24 mouse cellular contexts compared by ENCODE assay signal in the genomic region with DNA sequence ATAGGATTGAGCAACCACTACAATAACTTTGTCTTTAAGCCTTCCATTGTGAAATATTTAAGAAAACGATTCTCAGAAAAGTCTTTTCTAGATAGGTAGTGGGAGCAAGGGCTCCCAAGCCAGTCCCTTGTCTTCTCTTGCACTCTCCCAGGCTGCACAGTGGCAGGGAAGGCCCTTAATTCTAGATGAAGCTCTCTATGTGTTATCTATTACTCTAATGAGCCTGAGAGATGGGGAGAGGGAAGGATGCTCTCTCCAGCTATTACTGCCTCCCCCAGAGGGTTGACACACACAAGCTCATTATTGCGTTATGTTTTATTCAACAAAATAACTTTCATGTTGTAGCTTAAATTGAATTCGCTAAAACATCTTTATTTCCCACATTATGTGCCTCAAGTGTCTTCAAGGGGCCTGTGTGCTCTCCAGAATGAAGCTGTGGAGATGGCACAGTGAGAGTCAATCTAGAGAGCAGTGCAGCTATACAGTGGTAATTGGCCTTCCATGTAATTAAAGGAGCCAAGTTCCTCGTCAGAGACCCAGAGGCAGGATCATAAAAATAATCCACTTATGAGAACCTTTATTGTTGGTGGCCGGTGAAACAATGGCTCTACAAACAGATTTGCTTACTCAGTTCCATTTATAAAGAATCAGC. TPM values are rescaled to one million over a fixed set of nuclear protein-coding genes. Genes with fewer than 3 reads are reported as not detected.
DNase-seq lines count a peak whose midpoint lies in the region; ATAC-seq lines count a peak whose summit lies in the region.
"Had no signal": no experiment of that assay in that cellular context is flagged by ENCODE, and none has a peak within 500 bp of the region (broad histone marks: within the 10 kb centered on the region; RNA-seq: fewer than 3 reads in every experiment).

No protein-coding gene starts in this region.

- ATAC-seq in midbrain, embryonic 14.5 days (ENCODE audit: low FRiP score, low TSS enrichment): no peak; the same call in 1 of the 2 replicates
- ATAC-seq in neural tube, embryonic 15.5 days (ENCODE audit: low FRiP score): peak; percentile 90
- ATAC-seq: activated CD4-positive, CD25-positive, alpha-beta regulatory T cell, adult 4 months; forebrain, embryonic 14.5 days; intestine, embryonic 16.5 days; Patski had no signal

- no peak overlapping the region for H3K27ac ChIP-seq in heart, embryonic 10.5 days
- no peak overlapping the region for H3K27ac ChIP-seq in midbrain, embryonic 14.5 days (replicated peaks; ENCODE audit: low read depth, low read length)
- no peak overlapping the region for H3K27ac ChIP-seq in midbrain, embryonic 10.5 days (replicated peaks)
- peak overlapping the region; percentile 64; the same call in 1 of the 2 replicates for H3K27ac ChIP-seq in neural tube, embryonic 15.5 days (replicated peaks)
- H3K27ac ChIP-seq: embryonic facial prominence, embryonic 15.5 days; forebrain, embryonic 10.5 days had no signal

- no peak overlapping the region for H3K9ac ChIP-seq in midbrain, embryonic 14.5 days (replicated peaks; ENCODE audit: low read length)
- H3K9ac ChIP-seq in neural tube, embryonic 15.5 days (replicated peaks): no peak overlapping the region
- H3K9ac ChIP-seq: embryonic facial prominence, embryonic 15.5 days; heart, embryonic 12.5 days had no signal

- peak; percentile 22 for DNase-seq in heart, embryonic 10.5 days (ENCODE audit: low spot score)
- no peak for DNase-seq in heart, postnatal 14 days
- DNase-seq in midbrain, embryonic 14.5 days: peak; percentile 42
- no peak for DNase-seq in midbrain, embryonic 10.5 days (ENCODE audit: low spot score)
- DNase-seq in retina, postnatal 1 day: peak; percentile 3
- no peak for DNase-seq in retina, embryonic 14.5 days (ENCODE audit: low spot score)
- DNase-seq in right cerebral cortex, adult 18-20 months: no peak
- DNase-seq: adrenal gland, postnatal 14 days; cerebellum, adult 18-20 months; cerebellum, adult 9-11 months; cerebellum, postnatal 36 days; gastrocnemius, postnatal 36 days; heart, adult 18-20 months; heart, postnatal 36 days had no signal

- no peaks in the 10 kb centered on the region for H3K36me3 ChIP-seq in heart, embryonic 10.5 days
- no peaks in the 10 kb centered on the region for H3K36me3 ChIP-seq in midbrain, embryonic 14.5 days (ENCODE audit: control insufficient read depth, insufficient read depth, low read length)
- no peaks in the 10 kb centered on the region for H3K36me3 ChIP-seq in midbrain, embryonic 10.5 days
- H3K36me3 ChIP-seq in neural tube, embryonic 15.5 days: no peaks in the 10 kb centered on the region
- H3K36me3 ChIP-seq: embryonic facial prominence, embryonic 15.5 days; forebrain, embryonic 10.5 days; heart, embryonic 12.5 days had no signal

- no peaks in the 10 kb centered on the region for H3K27me3 ChIP-seq in heart, embryonic 10.5 days (ENCODE audit: insufficient read depth, poor library complexity, severe bottlenecking)
- H3K27me3 ChIP-seq in midbrain, embryonic 14.5 days (ENCODE audit: control insufficient read depth, insufficient read depth, low read length): no peaks in the 10 kb centered on the region
- no peaks in the 10 kb centered on the region for H3K27me3 ChIP-seq in midbrain, embryonic 10.5 days (ENCODE audit: low read depth, poor library complexity, severe bottlenecking)
- H3K27me3 ChIP-seq in neural tube, embryonic 15.5 days (replicated peaks): no peaks in the 10 kb centered on the region
- H3K27me3 ChIP-seq: embryonic facial prominence, embryonic 15.5 days; heart, embryonic 12.5 days had no signal

- no peak overlapping the region for H3K4me3 ChIP-seq in heart, embryonic 10.5 days
- no peak overlapping the region for H3K4me3 ChIP-seq in midbrain, embryonic 14.5 days (replicated peaks; ENCODE audit: low read depth, low read length)
- no peak overlapping the region for H3K4me3 ChIP-seq in midbrain, embryonic 10.5 days
- no peak overlapping the region for H3K4me3 ChIP-seq in neural tube, embryonic 15.5 days (replicated peaks)
- H3K4me3 ChIP-seq: embryonic facial prominence, embryonic 15.5 days; erythroblast, embryonic 14.5 days; forebrain, embryonic 10.5 days; heart, embryonic 12.5 days had no signal

- intact Hi-C loops in heart, postnatal 14 days (cut with DNase I): no loop called here

- H3K9me3 ChIP-seq in heart, embryonic 10.5 days: no peaks in the 10 kb centered on the region
- no peaks in the 10 kb centered on the region for H3K9me3 ChIP-seq in midbrain, embryonic 14.5 days (ENCODE audit: control insufficient read depth, low read length)
- no peaks in the 10 kb centered on the region for H3K9me3 ChIP-seq in midbrain, embryonic 10.5 days (replicated peaks)
- no peaks in the 10 kb centered on the region for H3K9me3 ChIP-seq in neural tube, embryonic 15.5 days (replicated peaks)
- H3K9me3 ChIP-seq: embryonic facial prominence, embryonic 15.5 days; forebrain, embryonic 10.5 days; heart, embryonic 12.5 days had no signal

- no peaks in the 10 kb centered on the region; the same call in none of the 2 replicates for H3K4me1 ChIP-seq in heart, embryonic 10.5 days
- no peaks in the 10 kb centered on the region for H3K4me1 ChIP-seq in midbrain, embryonic 14.5 days (ENCODE audit: control insufficient read depth, insufficient read depth, low read length)
- H3K4me1 ChIP-seq in midbrain, embryonic 10.5 days: peaks cover 15% of the 10 kb centered on the region
- no peaks in the 10 kb centered on the region for H3K4me1 ChIP-seq in neural tube, embryonic 15.5 days
- H3K4me1 ChIP-seq: embryonic facial prominence, embryonic 15.5 days; heart, embryonic 12.5 days had no signal

- WGBS in heart, embryonic 10.5 days: 82% methylated on average over 5 of the region's 5 CpGs
- WGBS in midbrain, embryonic 14.5 days: 71% methylated on average over 5 of the region's 5 CpGs
- 88% methylated on average over 5 of the region's 5 CpGs for WGBS in midbrain, embryonic 10.5 days
- 40% methylated on average over 5 of the region's 5 CpGs for WGBS in neural tube, embryonic 15.5 days

- H3K4me2 ChIP-seq in midbrain, embryonic 14.5 days (ENCODE audit: low read length): no peak overlapping the region
- H3K4me2 ChIP-seq in neural tube, embryonic 15.5 days: no peak overlapping the region
- H3K4me2 ChIP-seq: embryonic facial prominence, embryonic 15.5 days; heart, embryonic 12.5 days had no signal

RNA-seq across cellular contexts. Expression of gene Eef2kmt, which starts 23.9 kb away (rescaled TPM):
- 23.3 and 24.8 TPM in 2 replicates for polyA plus RNA-seq in heart, embryonic 10.5 days (2016; fragmentation: Nextera tagmentation; extraction: Ambion mirVana)
- total RNA-seq in heart, postnatal 14 days (2021): 1 to 10 TPM; 9.2 to 9.3 TPM
- polyA plus RNA-seq in midbrain, embryonic 14.5 days (2014; fragmentation: Nextera tagmentation; extraction: Ambion mirVana): 3.9 and 8.3 TPM in 2 replicates
- 20.4 and 21.4 TPM in 2 replicates for polyA plus RNA-seq in midbrain, embryonic 10.5 days (2016; fragmentation: Nextera tagmentation; extraction: Ambion mirVana)
- 6.7 and 13.1 TPM in 2 replicates for polyA plus RNA-seq in neural tube, embryonic 15.5 days (2015; fragmentation: Nextera tagmentation; extraction: Ambion mirVana)

RNA-seq across cellular contexts. Expression of gene Alg1, which starts 46.3 kb away (rescaled TPM):
- polyA plus RNA-seq in heart, embryonic 10.5 days (2016; fragmentation: Nextera tagmentation; extraction: Ambion mirVana): 27.6 and 27.7 TPM in 2 replicates
- 10 to 100 TPM; 14.8 to 15.3 TPM for total RNA-seq in heart, postnatal 14 days (2021)
- polyA plus RNA-seq in midbrain, embryonic 14.5 days (2014; fragmentation: Nextera tagmentation; extraction: Ambion mirVana): 38.8 and 40.4 TPM in 2 replicates
- polyA plus RNA-seq in midbrain, embryonic 10.5 days (2016; fragmentation: Nextera tagmentation; extraction: Ambion mirVana): 25.0 and 25.3 TPM in 2 replicates
- polyA plus RNA-seq in neural tube, embryonic 15.5 days (2015; fragmentation: Nextera tagmentation; extraction: Ambion mirVana): 38.0 and 42.8 TPM in 2 replicates

RNA-seq across cellular contexts. Expression of gene AU021092, which starts 57.6 kb away (rescaled TPM):
- 0.99 and 1.2 TPM in 2 replicates for polyA plus RNA-seq in heart, embryonic 10.5 days (2016; fragmentation: Nextera tagmentation; extraction: Ambion mirVana)
- total RNA-seq in heart, postnatal 14 days (2021): 10 to 100 TPM; 29.1 to 31.6 TPM
- polyA plus RNA-seq in midbrain, embryonic 14.5 days (2014; fragmentation: Nextera tagmentation; extraction: Ambion mirVana): 15.0 and 15.6 TPM in 2 replicates
- 2.4 and 4.5 TPM in 2 replicates for polyA plus RNA-seq in midbrain, embryonic 10.5 days (2016; fragmentation: Nextera tagmentation; extraction: Ambion mirVana)
- 13.6 and 13.9 TPM in 2 replicates for polyA plus RNA-seq in neural tube, embryonic 15.5 days (2015; fragmentation: Nextera tagmentation; extraction: Ambion mirVana)
- total RNA-seq: CH12.LX had no signal
- polyA plus RNA-seq: activated CD4-positive, CD25-positive, alpha-beta regulatory T cell, adult 4 months; erythroblast, embryonic 14.5 days had no signal

Comparison
In these comparisons a context has a peak if more than half of its experiments do, and no peak if none do; other contexts are left out.
1. DNase-seq: peak in heart, embryonic 10.5 days (single experiment), midbrain, embryonic 14.5 days (single experiment) and retina, postnatal 1 day (single experiment); none in heart, postnatal 14 days (0 of 2), midbrain, embryonic 10.5 days (single experiment), retina, embryonic 14.5 days (single experiment) and right cerebral cortex, adult 18-20 months (single experiment).